Mouse (Mus musculus) limb, embryonic 13.5 days (tissue): ENCODE measurements around the gene Rac1. TPM values are rescaled to one million over a fixed set of nuclear protein-coding genes. Genes with fewer than 3 reads are reported as not detected.
"Not testable (repeated sequence)": the region's sequence is repeated elsewhere in the genome, so short reads cannot be mapped to it uniquely, and the experiment has no call there.

ENCODE experiments used
- ATAC-seq: fragments of 200-750 bp; cut with Nextera tagmentation; 2 replicates; pipeline ENCODE4 v1.8.0; 2017; ENCODE audit warnings: low read depth, moderate number of reproducible peaks, moderate TSS enrichment; ENCODE audit not compliant: low FRiP score
- H3K27ac ChIP-seq: fragments of 300-500 bp; sonication (generic); 2 replicates; pipeline ENCODE4 v1.5.1; 2015; ENCODE audit warnings: inconsistent platforms, mild to moderate bottlenecking, moderate library complexity
- H3K27me3 ChIP-seq: fragments of 300-500 bp; sonication (generic); 2 replicates; pipeline ENCODE4 v1.6.1; 2015; ENCODE audit warnings: mild to moderate bottlenecking, inconsistent platforms
- H3K36me3 ChIP-seq: fragments of 300-500 bp; sonication (generic); 2 replicates; pipeline ENCODE4 v1.6.1; 2015; ENCODE audit warnings: inconsistent platforms, mild to moderate bottlenecking, moderate library complexity
- H3K4me1 ChIP-seq: fragments of 300-500 bp; sonication (generic); 2 replicates; pipeline ENCODE4 v1.6.1; 2015; ENCODE audit warnings: inconsistent platforms
- H3K4me2 ChIP-seq: fragments of 300-500 bp; sonication (generic); replicated peaks from 2 replicates; pipeline ENCODE4 v1.6.1; 2015; ENCODE audit warnings: inconsistent platforms, mild to moderate bottlenecking, moderate library complexity
- H3K4me3 ChIP-seq: fragments of 300-500 bp; sonication (generic); 2 replicates; pipeline ENCODE4 v1.5.1; 2015; ENCODE audit warnings: moderate library complexity, mild to moderate bottlenecking, inconsistent platforms
- H3K9ac ChIP-seq: fragments of 300-500 bp; sonication (generic); 2 replicates; pipeline ENCODE4 v1.6.1; 2015; ENCODE audit warnings: mild to moderate bottlenecking, inconsistent platforms
- H3K9me3 ChIP-seq: fragments of 300-500 bp; sonication (generic); 2 replicates; pipeline ENCODE4 v1.6.1; 2016; ENCODE audit warnings: inconsistent platforms
- WGBS: fragments of 180-500 bp; shearing (Covaris S2); methylation state at CpG from one replicate; pipeline ENCODE4 v1.1.7; 2015; 5-methylcytosine and 5-hydroxymethylcytosine counted together
- polyA plus RNA-seq: library from polyadenylated mRNA; unstranded; fragments of >200 nt; fragmentation: Nextera tagmentation; extraction: Ambion mirVana; gene quantifications from 2 replicates; pipeline ENCODE4 v1.2.1, GENCODE M21; 2015

The Rac1 gene
- polyA plus RNA-seq, 1 experiment from 2014 or later: 450 TPM

DNA sequence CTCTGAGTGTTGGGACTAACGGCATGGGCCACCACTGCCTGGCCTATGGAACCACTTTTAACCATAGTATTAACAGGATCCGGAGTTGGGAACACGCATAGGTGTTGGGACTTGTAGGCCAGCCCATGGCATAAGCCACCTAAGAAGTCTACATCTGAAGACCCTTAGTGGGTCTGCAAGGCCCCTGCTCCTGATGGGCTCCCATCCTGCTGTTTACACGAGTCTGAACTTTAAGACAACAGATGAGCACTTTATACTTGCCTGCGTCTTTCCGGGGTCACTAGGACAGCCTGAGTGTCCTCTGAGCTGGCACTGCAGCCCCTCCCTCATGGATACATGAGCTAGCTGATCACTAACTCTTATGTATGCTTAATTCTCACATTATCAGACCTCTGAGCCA lies 24.1 kb downstream of the Rac1 start:
- no peak overlapping the region for H3K9ac ChIP-seq
- H3K4me1 ChIP-seq: peaks cover 9% of the 10 kb centered on the region
- H3K4me3 ChIP-seq: no peak overlapping the region
- H3K9me3 ChIP-seq: no peaks in the 10 kb centered on the region
- no peak overlapping the region for H3K4me2 ChIP-seq
- H3K27me3 ChIP-seq: no peaks in the 10 kb centered on the region
- 93% methylated on average over 6 of the region's 6 CpGs for WGBS
- H3K27ac ChIP-seq: no peak overlapping the region
- ATAC-seq: no peak
- H3K36me3 ChIP-seq: peaks cover 85% of the 10 kb centered on the region

- Histone ChIP-seq H3K4me1 (peaks cover 4% of the 10 kb centered on the region), H3K27me3 (no peaks in the 10 kb centered on the region), H3K9me3 (no peaks in the 10 kb centered on the region), H3K4me3 (no peak overlapping the region), H3K36me3 (peaks cover 80% of the 10 kb centered on the region), H3K9ac (no peak overlapping the region), H3K27ac (no peak overlapping the region), H3K4me2 (no peak overlapping the region)
- 90% methylated on average over 19 of the region's 19 CpGs for WGBS
- ATAC-seq: no peak
These were observed 24.8 kb downstream of the Rac1 start for GRCm38 (mm10) chr5:143502899-143503557.

DNA sequence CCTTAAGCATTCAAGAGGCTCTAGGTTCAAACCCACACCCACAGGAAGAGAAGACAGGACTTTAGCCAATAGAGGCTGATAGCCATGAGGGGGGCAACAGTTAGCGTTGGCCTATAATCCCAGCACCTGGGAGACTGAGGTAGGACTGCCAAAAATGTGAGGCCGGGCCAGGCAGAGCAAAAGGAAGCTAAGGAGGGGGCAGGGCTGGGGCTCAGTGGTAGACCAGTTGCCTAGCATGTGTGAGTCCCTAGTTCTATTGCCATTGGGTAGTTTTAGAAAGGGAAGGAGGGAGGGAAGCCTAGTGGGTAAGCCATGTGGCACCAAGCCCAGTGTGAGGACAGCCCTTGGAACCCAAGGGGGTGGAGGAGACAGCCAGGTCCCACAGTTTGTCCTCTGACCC lies 26.2 kb downstream of the Rac1 start:
- Histone ChIP-seq H3K9me3 (no peaks in the 10 kb centered on the region), H3K4me2 (no peak overlapping the region), H3K27ac (no peak overlapping the region), H3K4me3 (no peak overlapping the region), H3K27me3 (no peaks in the 10 kb centered on the region), H3K9ac (no peak overlapping the region), H3K4me1 (no peaks in the 10 kb centered on the region), H3K36me3 (peaks cover 67% of the 10 kb centered on the region)
- 96% methylated on average over 2 of the region's 2 CpGs for WGBS
- ATAC-seq: no peak

DNA sequence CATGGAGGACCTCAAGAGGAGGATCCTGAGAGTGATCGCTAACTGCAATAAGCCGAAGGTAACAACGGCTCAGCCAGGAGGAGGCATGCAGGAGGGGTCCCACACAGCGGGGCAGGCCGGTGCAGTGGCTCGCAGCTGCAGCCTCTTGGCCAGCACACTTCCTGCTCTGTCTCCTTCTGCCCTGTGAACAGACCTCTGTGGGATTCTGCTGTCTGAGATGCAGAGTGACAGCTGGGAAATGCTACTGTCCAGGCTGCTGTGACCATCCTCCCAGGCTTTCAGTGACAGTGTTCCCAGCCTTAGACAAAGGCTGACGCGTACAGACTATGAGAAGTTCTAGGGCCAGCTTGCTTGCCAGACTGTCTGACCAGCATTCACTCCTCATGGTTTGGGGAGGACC lies 26.7 kb downstream of the Rac1 start:
- Histone ChIP-seq H3K4me1 (no peaks in the 10 kb centered on the region), H3K36me3 (peaks cover 69% of the 10 kb centered on the region), H3K9ac (no peak overlapping the region), H3K4me2 (no peak overlapping the region), H3K9me3 (no peaks in the 10 kb centered on the region), H3K27me3 (no peaks in the 10 kb centered on the region), H3K27ac (no peak overlapping the region), H3K4me3 (no peak overlapping the region)
- 0 out of 2 replicates have a peak, but pooled peaks have one; percentile 31 for ATAC-seq
- WGBS: 86% methylated on average over 8 of the region's 8 CpGs

DNA sequence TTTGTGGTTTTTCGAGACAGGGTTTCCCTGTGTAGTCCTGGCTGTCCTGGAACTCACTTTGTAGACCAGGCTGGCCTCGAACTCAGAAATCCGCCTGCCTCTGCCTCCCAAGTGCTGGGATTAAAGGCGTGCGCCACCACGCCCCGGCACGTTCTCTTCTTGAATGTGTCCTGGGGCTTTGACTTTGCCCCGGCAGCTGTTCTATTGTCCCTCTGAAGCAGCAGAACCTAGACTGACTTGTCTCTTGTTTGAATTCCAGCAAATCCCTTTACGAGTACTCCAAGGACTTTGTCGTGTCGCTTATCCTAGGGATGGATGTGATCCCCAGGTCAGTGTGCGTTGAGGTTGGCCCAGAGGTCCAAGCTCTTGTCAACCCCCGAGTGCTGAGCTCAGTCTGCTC lies 27.1 kb downstream of the Rac1 start:
- H3K27me3 ChIP-seq, H3K9me3 ChIP-seq, H3K27ac ChIP-seq, H3K4me2 ChIP-seq, H3K4me1 ChIP-seq, H3K4me3 ChIP-seq, ATAC-seq, H3K9ac ChIP-seq: not testable (repeated sequence)
- WGBS: 92% methylated on average over 13 of the region's 14 CpGs
- H3K36me3 ChIP-seq: peaks cover 69% of the 10 kb centered on the region

DNA sequence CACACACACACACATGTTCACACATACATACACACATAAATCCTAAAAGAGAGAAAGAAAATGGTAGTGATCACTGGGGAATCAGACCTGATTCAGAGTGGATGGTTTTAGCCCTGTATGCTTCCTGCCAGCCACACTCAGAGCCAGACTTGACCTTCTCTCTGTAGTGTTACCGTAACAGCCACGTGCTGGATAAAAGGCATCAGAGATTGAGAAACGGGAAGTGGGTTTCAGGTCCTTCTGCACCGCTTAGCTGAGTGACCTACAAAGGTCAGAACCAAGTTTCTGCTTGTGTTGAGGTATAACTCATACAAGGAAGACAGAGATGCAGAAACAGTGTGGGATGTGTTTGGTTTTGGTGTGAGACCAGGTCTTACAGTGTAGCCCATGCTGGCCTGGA lies 28.1 kb downstream of the Rac1 start:
- H3K36me3 ChIP-seq: peaks cover 69% of the 10 kb centered on the region
- no peak for ATAC-seq
- H3K4me1 ChIP-seq: no peaks in the 10 kb centered on the region
- H3K9me3 ChIP-seq: no peaks in the 10 kb centered on the region
- no peak overlapping the region for H3K9ac ChIP-seq
- 77% methylated on average over 4 of the region's 4 CpGs for WGBS
- no peak overlapping the region for H3K4me2 ChIP-seq
- H3K4me3 ChIP-seq: no peak overlapping the region
- H3K27me3 ChIP-seq: no peaks in the 10 kb centered on the region
- no peak overlapping the region for H3K27ac ChIP-seq

DNA sequence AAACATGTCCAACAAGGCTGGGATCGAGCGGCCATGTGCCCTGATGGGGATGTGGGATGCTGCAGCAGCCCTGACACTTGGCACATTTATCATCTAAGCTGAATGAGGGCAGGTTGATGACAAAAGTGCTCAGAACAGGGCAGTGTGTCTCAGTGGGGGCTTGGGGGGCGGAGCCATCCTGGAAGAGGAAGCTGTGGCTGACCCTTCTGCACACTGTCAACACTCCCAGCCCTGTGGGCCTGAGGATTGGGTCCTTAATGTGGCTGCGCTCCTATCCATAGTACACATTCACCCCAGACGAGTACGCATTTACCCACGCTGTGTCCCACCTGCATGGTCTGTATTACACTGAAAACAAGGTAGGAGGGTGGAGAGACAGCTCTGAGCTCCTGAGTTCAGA lies 28.6 kb downstream of the Rac1 start:
- Histone ChIP-seq H3K36me3 (peaks cover 68% of the 10 kb centered on the region), H3K4me3 (no peak overlapping the region), H3K27me3 (no peaks in the 10 kb centered on the region), H3K9ac (no peak overlapping the region), H3K4me1 (no peaks in the 10 kb centered on the region), H3K4me2 (no peak overlapping the region), H3K27ac (no peak overlapping the region), H3K9me3 (no peaks in the 10 kb centered on the region)
- no peak for ATAC-seq
- WGBS: 90% methylated on average over 7 of the region's 7 CpGs

GRCm38 (mm10) chr5:143497451-143497850 lies 30.4 kb downstream of the Rac1 start:
- Histone ChIP-seq H3K4me2 (no peak overlapping the region), H3K9ac (no peak overlapping the region), H3K9me3 (no peaks in the 10 kb centered on the region), H3K27ac (no peak overlapping the region), H3K4me3 (no peak overlapping the region), H3K27me3 (no peaks in the 10 kb centered on the region), H3K4me1 (no peaks in the 10 kb centered on the region), H3K36me3 (peaks cover 52% of the 10 kb centered on the region)
- no peak for ATAC-seq
- WGBS: 75% methylated on average over 3 of the region's 3 CpGs

DNA sequence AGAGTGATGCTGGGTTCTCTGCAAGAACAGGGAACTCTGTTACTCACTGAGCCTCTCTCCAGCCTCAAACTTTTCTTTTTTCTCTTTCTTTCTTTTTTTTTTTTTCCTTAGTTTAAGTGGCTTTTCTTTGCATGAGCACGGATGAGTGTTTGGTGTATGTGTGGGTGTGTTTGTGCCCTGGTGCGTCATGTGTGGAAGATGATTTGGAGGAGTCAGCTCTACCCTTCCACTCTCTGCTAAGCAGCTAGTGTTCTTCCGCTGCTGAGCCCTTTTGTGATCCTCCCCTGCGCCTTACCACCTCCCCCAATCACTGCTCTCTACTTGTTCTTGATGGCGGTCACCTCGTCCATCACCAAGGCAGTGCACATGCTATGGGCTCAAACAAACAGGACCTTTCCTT lies 32.1 kb downstream of the Rac1 start:
- H3K36me3 ChIP-seq: peaks cover 45% of the 10 kb centered on the region
- H3K9me3 ChIP-seq: no peaks in the 10 kb centered on the region
- no peaks in the 10 kb centered on the region for H3K27me3 ChIP-seq
- H3K4me2 ChIP-seq: no peak overlapping the region
- no peaks in the 10 kb centered on the region for H3K4me1 ChIP-seq
- no peak overlapping the region for H3K9ac ChIP-seq
- no peak overlapping the region for H3K4me3 ChIP-seq
- 97% methylated on average over 6 of the region's 6 CpGs for WGBS
- no peak for ATAC-seq
- no peak overlapping the region for H3K27ac ChIP-seq

GRCm38 (mm10) chr5:143493163-143493562 lies 34.7 kb downstream of the Rac1 start:
- Histone ChIP-seq H3K4me2 (no peak overlapping the region), H3K27me3 (no peaks in the 10 kb centered on the region), H3K4me1 (no peaks in the 10 kb centered on the region), H3K9ac (no peak overlapping the region), H3K9me3 (no peaks in the 10 kb centered on the region), H3K27ac (no peak overlapping the region), H3K36me3 (peaks cover 28% of the 10 kb centered on the region), H3K4me3 (no peak overlapping the region)
- 93% methylated on average over 10 of the region's 10 CpGs for WGBS
- ATAC-seq: no peak

DNA sequence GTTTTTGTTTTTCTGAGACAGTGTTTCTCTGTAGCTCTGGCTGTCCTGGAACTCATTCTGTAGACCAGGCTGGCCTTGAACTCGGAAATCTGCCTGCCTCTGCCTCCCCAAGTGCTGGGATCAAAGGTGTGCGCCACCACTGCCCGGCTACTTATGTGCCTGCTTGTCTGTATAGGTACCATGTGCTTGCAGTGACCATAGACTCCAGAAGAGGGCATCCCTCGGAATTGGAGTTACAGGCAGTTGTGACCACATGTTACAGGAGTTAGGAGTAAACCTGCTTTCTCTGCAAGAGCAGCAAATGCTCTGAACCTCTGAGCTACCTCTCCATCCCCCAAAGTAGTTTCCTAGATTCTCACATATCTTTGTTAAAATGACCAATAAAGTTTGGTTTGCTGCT lies 36.1 kb downstream of the Rac1 start:
- 88% methylated on average over 4 of the region's 4 CpGs for WGBS

GRCm38 (mm10) chr5:143489749-143490342 lies 38.0 kb downstream of the Rac1 start:
- H3K9ac ChIP-seq: no peak overlapping the region
- 86% methylated on average over 14 of the region's 14 CpGs for WGBS
- H3K4me3 ChIP-seq: no peak overlapping the region
- H3K4me2 ChIP-seq: no peak overlapping the region
- no peak overlapping the region for H3K27ac ChIP-seq
- peaks cover 35% of the 10 kb centered on the region for H3K36me3 ChIP-seq
- no peaks in the 10 kb centered on the region for H3K27me3 ChIP-seq
- H3K4me1 ChIP-seq: no peaks in the 10 kb centered on the region
- ATAC-seq: no peak
- no peaks in the 10 kb centered on the region for H3K9me3 ChIP-seq

More for the DNA sequence above, 36.1 kb downstream of the Rac1 start:
- Histone ChIP-seq H3K9me3 (no peaks in the 10 kb centered on the region), H3K4me2 (no peak overlapping the region), H3K9ac (no peak overlapping the region), H3K36me3 (peaks cover 40% of the 10 kb centered on the region), H3K27ac (no peak overlapping the region), H3K4me3 (no peak overlapping the region), H3K27me3 (no peaks in the 10 kb centered on the region), H3K4me1 (no peaks in the 10 kb centered on the region)
- ATAC-seq: no peak

- no peak for ATAC-seq
- 95% methylated on average over 5 of the region's 5 CpGs for WGBS
- no peaks in the 10 kb centered on the region for H3K27me3 ChIP-seq
- no peak overlapping the region for H3K27ac ChIP-seq
- H3K4me1 ChIP-seq: no peaks in the 10 kb centered on the region
- no peak overlapping the region for H3K4me3 ChIP-seq
- no peaks in the 10 kb centered on the region for H3K9me3 ChIP-seq
- no peak overlapping the region for H3K4me2 ChIP-seq
- peaks cover 44% of the 10 kb centered on the region for H3K36me3 ChIP-seq
- H3K9ac ChIP-seq: no peak overlapping the region
These were observed 39.8 kb downstream of the Rac1 start for GRCm38 (mm10) chr5:143487998-143488397.
